Mouse (Mus musculus): ENCODE results near the gene Piezo1. TPM values are rescaled to one million over a fixed set of nuclear protein-coding genes. Genes with fewer than 3 reads are reported as not detected.

The Piezo1 gene
- polyA plus RNA-seq, 1 experiment from 2014 or later = 26.6 TPM

GRCm38 (mm10) chr8:122550995-122551264, 199 bp downstream of the Piezo1 start:
- Histone ChIP-seq H3K36me3 (ENCODE audit: insufficient read depth) (0 out of 2 replicates have a peak, but pooled peaks cover 6% of the 10 kb centered on the region), H3K9me3 (ENCODE audit: low read depth, low read length) (no peaks in the 10 kb centered on the region), H3K4me3 (ENCODE audit: low read depth, low read length) (peak overlapping the region; percentile 82), H3K27me3 (ENCODE audit: insufficient read depth, low read length) (no peaks in the 10 kb centered on the region), H3K27ac (ENCODE audit: low read depth) (peak overlapping the region; percentile 92), H3K9ac (peak overlapping the region; percentile 94), H3K4me2 (peak overlapping the region; percentile 93), H3K4me1 (ENCODE audit: insufficient read depth) (peaks cover 18% of the 10 kb centered on the region)
- no peak for TF ChIP-seq CTCF (IDR thresholded peaks at IDR 0.05; ENCODE audit: low read depth)
- peak; percentile 49 for ATAC-seq (ENCODE audit: insufficient read depth)
- WGBS = under 1% methylated on average over 43 of the region's 43 CpGs
- no peak for DNase-seq

GRCm38 (mm10) chr8:122550234-122550994, 715 bp downstream of the Piezo1 start:
- TF ChIP-seq CTCF (IDR thresholded peaks at IDR 0.05; ENCODE audit: low read depth) = no peak
- peak; percentile 78 for DNase-seq

GRCm38 (mm10) chr8:122548891-122549439, 2.2 kb downstream of the Piezo1 start:
- Histone ChIP-seq H3K4me3 (ENCODE audit: low read depth, low read length) (peak overlapping the region; percentile 82), H3K4me1 (ENCODE audit: insufficient read depth) (peaks cover 18% of the 10 kb centered on the region), H3K4me2 (peak overlapping the region; percentile 93), H3K36me3 (ENCODE audit: insufficient read depth) (0 out of 2 replicates have a peak, but pooled peaks cover 6% of the 10 kb centered on the region), H3K27ac (ENCODE audit: low read depth) (peak overlapping the region; percentile 69), H3K27me3 (ENCODE audit: insufficient read depth, low read length) (no peaks in the 10 kb centered on the region), H3K9ac (peak overlapping the region; percentile 94; the same call in 1 of the 2 replicates), H3K9me3 (ENCODE audit: low read depth, low read length) (no peaks in the 10 kb centered on the region)
- no peak for TF ChIP-seq CTCF (IDR thresholded peaks at IDR 0.05; ENCODE audit: low read depth)
- ATAC-seq (ENCODE audit: insufficient read depth) = no peak
- no peak for DNase-seq
- 79% methylated on average over 3 of the region's 3 CpGs for WGBS

More at GRCm38 (mm10) chr8:122550234-122550994, 715 bp downstream of the Piezo1 start:
- 0 out of 2 replicates have a peak, but pooled peaks cover 6% of the 10 kb centered on the region for H3K36me3 ChIP-seq (ENCODE audit: insufficient read depth)
- peak overlapping the region; percentile 82 for H3K4me3 ChIP-seq (ENCODE audit: low read depth, low read length)
- peak overlapping the region; percentile 92 for H3K27ac ChIP-seq (ENCODE audit: low read depth)
- H3K9me3 ChIP-seq (ENCODE audit: low read depth, low read length) = no peaks in the 10 kb centered on the region
- ATAC-seq (ENCODE audit: insufficient read depth) = peak; percentile 50
- H3K9ac ChIP-seq = peak overlapping the region; percentile 94
- WGBS = 2% methylated on average over 52 of the region's 52 CpGs
- peak overlapping the region; percentile 93 for H3K4me2 ChIP-seq
- H3K4me1 ChIP-seq (ENCODE audit: insufficient read depth) = peaks cover 18% of the 10 kb centered on the region
- no peaks in the 10 kb centered on the region for H3K27me3 ChIP-seq (ENCODE audit: insufficient read depth, low read length)

GRCm38 (mm10) chr8:122548331-122548730, 2.8 kb downstream of the Piezo1 start:
- TF ChIP-seq CTCF (IDR thresholded peaks at IDR 0.05; ENCODE audit: low read depth) = no peak
- WGBS = 54% methylated on average over 13 of the region's 13 CpGs
- H3K9ac ChIP-seq = no peak overlapping the region; the same call in 1 of the 2 replicates
- no peak for ATAC-seq (ENCODE audit: insufficient read depth)
- no peaks in the 10 kb centered on the region for H3K9me3 ChIP-seq (ENCODE audit: low read depth, low read length)
- H3K36me3 ChIP-seq (ENCODE audit: insufficient read depth) = peaks cover 12% of the 10 kb centered on the region; the same call in 1 of the 2 replicates
- DNase-seq = no peak
- H3K27me3 ChIP-seq (ENCODE audit: insufficient read depth, low read length) = no peaks in the 10 kb centered on the region
- peak overlapping the region; percentile 69 for H3K27ac ChIP-seq (ENCODE audit: low read depth)
- peak overlapping the region; percentile 93 for H3K4me2 ChIP-seq
- H3K4me3 ChIP-seq (ENCODE audit: low read depth, low read length) = no peak overlapping the region
- peaks cover 18% of the 10 kb centered on the region for H3K4me1 ChIP-seq (ENCODE audit: insufficient read depth)

- ATAC-seq (ENCODE audit: insufficient read depth) (0 out of 2 replicates have a peak, but pooled peaks have one; percentile 5), DNase-seq (peak; percentile 59)
- WGBS = 31% methylated on average over 5 of the region's 5 CpGs
- Histone ChIP-seq H3K9me3 (ENCODE audit: low read depth, low read length) (no peaks in the 10 kb centered on the region), H3K4me2 (peak overlapping the region; percentile 93), H3K36me3 (ENCODE audit: insufficient read depth) (peaks cover 17% of the 10 kb centered on the region; the same call in 1 of the 2 replicates), H3K9ac (peak overlapping the region; percentile 44), H3K4me1 (ENCODE audit: insufficient read depth) (peaks cover 18% of the 10 kb centered on the region), H3K4me3 (ENCODE audit: low read depth, low read length) (peak overlapping the region; percentile 19; the same call in 1 of the 2 replicates), H3K27ac (ENCODE audit: low read depth) (peak overlapping the region; percentile 69), H3K27me3 (ENCODE audit: insufficient read depth, low read length) (no peaks in the 10 kb centered on the region)
- no peak for TF ChIP-seq CTCF (IDR thresholded peaks at IDR 0.05; ENCODE audit: low read depth)
Observed at GRCm38 (mm10) chr8:122547815-122548214, 3.3 kb downstream of the Piezo1 start.

GRCm38 (mm10) chr8:122546811-122547453, 4.2 kb downstream of the Piezo1 start:
- no peak for TF ChIP-seq CTCF (IDR thresholded peaks at IDR 0.05; ENCODE audit: low read depth)
- H3K9ac ChIP-seq = peak overlapping the region; percentile 44
- ATAC-seq (ENCODE audit: insufficient read depth) = no peak
- H3K9me3 ChIP-seq (ENCODE audit: low read depth, low read length) = no peaks in the 10 kb centered on the region
- H3K4me3 ChIP-seq (ENCODE audit: low read depth, low read length) = peak overlapping the region; percentile 19
- H3K27me3 ChIP-seq (ENCODE audit: insufficient read depth, low read length) = no peaks in the 10 kb centered on the region
- peaks cover 22% of the 10 kb centered on the region; the same call in 1 of the 2 replicates for H3K36me3 ChIP-seq (ENCODE audit: insufficient read depth)
- H3K4me1 ChIP-seq (ENCODE audit: insufficient read depth) = peaks cover 18% of the 10 kb centered on the region
- DNase-seq = peak; percentile 74
- H3K4me2 ChIP-seq = peak overlapping the region; percentile 93
- 41% methylated on average over 24 of the region's 24 CpGs for WGBS
- H3K27ac ChIP-seq (ENCODE audit: low read depth) = peak overlapping the region; percentile 69

Data from lung, embryonic 14.5 days (tissue).